Mouse (Mus musculus) erythroblast, embryonic 14.5 days (primary cell): Measurements from ENCODE around the gene Rims3. TPM values are rescaled to one million over a fixed set of nuclear protein-coding genes. Genes with fewer than 3 reads are reported as not detected.

Source experiments
- H3K27me3 ChIP-seq: 2 replicates; pipeline ENCODE4 v1.6.1; 2012; ENCODE audit warnings: inconsistent platforms; ENCODE audit not compliant: control insufficient read depth
- H3K36me3 ChIP-seq: 2 replicates; pipeline ENCODE4 v1.6.1; 2012; ENCODE audit warnings: mild to moderate bottlenecking, inconsistent platforms; ENCODE audit not compliant: control insufficient read depth
- H3K4me1 ChIP-seq: 2 replicates; pipeline ENCODE4 v1.6.1; 2012; ENCODE audit warnings: inconsistent platforms; ENCODE audit not compliant: control insufficient read depth
- H3K4me3 ChIP-seq: replicated peaks from 2 replicates; pipeline ENCODE3; 2012; ENCODE audit warnings: moderate library complexity, mild to moderate bottlenecking, inconsistent platforms
- H3K9me3 ChIP-seq: 2 replicates; pipeline ENCODE4 v1.6.1; 2012; ENCODE audit warnings: low read length, inconsistent platforms, mixed read lengths; ENCODE audit not compliant: control insufficient read depth
- GATA1 ChIP-seq: IDR thresholded peaks from 2 replicates; pipeline ENCODE4 v1.6.1; 2012; ENCODE audit warnings: low read length, inconsistent platforms, mixed read lengths
- TAL1 ChIP-seq: IDR thresholded peaks from 3 replicates; pipeline ENCODE4 v1.6.1; 2012; ENCODE audit warnings: low read length, inconsistent platforms, mixed read lengths
- polyA plus RNA-seq: library from polyadenylated mRNA; stranded (reverse); fragments of >175 nt; gene quantifications from 2 replicates; pipeline ENCODE4 v1.2.3, GENCODE M21; 2012

Rims3 gene
- polyA plus RNA-seq, 1 experiment = 0.04 TPM

- Histone ChIP-seq H3K4me1 (no peaks in the 10 kb centered on the region), H3K27me3 (peaks cover 5% of the 10 kb centered on the region; the same call in 1 of the 2 replicates), H3K4me3 (no peak overlapping the region), H3K9me3 (no peaks in the 10 kb centered on the region), H3K36me3 (no peaks in the 10 kb centered on the region)
- no peak for TF ChIP-seq GATA1
Measured at GRCm38 (mm10) chr4:120870262-120870748, 15.7 kb downstream of the Rims3 start.

GRCm38 (mm10) chr4:120875961-120876360 lies 21.3 kb downstream of the Rims3 start:
- Histone ChIP-seq H3K36me3 (no peaks in the 10 kb centered on the region), H3K4me1 (no peaks in the 10 kb centered on the region), H3K9me3 (no peaks in the 10 kb centered on the region), H3K27me3 (no peaks in the 10 kb centered on the region), H3K4me3 (no peak overlapping the region)
- TF ChIP-seq GATA1 (no peak), TAL1 (no peak)

GRCm38 (mm10) chr4:120878728-120879127 lies 24.1 kb downstream of the Rims3 start:
- no peaks in the 10 kb centered on the region for H3K36me3 ChIP-seq
- TF ChIP-seq TAL1 = no peak
- no peak for TF ChIP-seq GATA1
- no peaks in the 10 kb centered on the region for H3K9me3 ChIP-seq
- H3K27me3 ChIP-seq = no peaks in the 10 kb centered on the region
- H3K4me3 ChIP-seq = no peak overlapping the region
- no peaks in the 10 kb centered on the region for H3K4me1 ChIP-seq

- Histone ChIP-seq H3K9me3 (no peaks in the 10 kb centered on the region), H3K4me3 (no peak overlapping the region), H3K36me3 (no peaks in the 10 kb centered on the region), H3K27me3 (no peaks in the 10 kb centered on the region), H3K4me1 (no peaks in the 10 kb centered on the region)
- TF ChIP-seq GATA1 (no peak), TAL1 (no peak)
Measured at GRCm38 (mm10) chr4:120879386-120879785, 24.8 kb downstream of the Rims3 start.

- H3K4me3 ChIP-seq = no peak overlapping the region
- 0 out of 2 replicates have a peak, but pooled peaks cover 2% of the 10 kb centered on the region for H3K27me3 ChIP-seq
- H3K9me3 ChIP-seq = no peaks in the 10 kb centered on the region
- no peaks in the 10 kb centered on the region for H3K4me1 ChIP-seq
- no peak for TF ChIP-seq GATA1
- no peaks in the 10 kb centered on the region for H3K36me3 ChIP-seq
Measured at GRCm38 (mm10) chr4:120880731-120881432, 26.3 kb downstream of the Rims3 start.

GRCm38 (mm10) chr4:120882002-120882625 lies 27.5 kb downstream of the Rims3 start:
- Histone ChIP-seq H3K4me3 (no peak overlapping the region), H3K4me1 (no peaks in the 10 kb centered on the region), H3K36me3 (no peaks in the 10 kb centered on the region), H3K9me3 (no peaks in the 10 kb centered on the region), H3K27me3 (0 out of 2 replicates have a peak, but pooled peaks cover 4% of the 10 kb centered on the region)
- no peak for TF ChIP-seq GATA1

GRCm38 (mm10) chr4:120885208-120886120 lies 30.8 kb downstream of the Rims3 start:
- TF ChIP-seq TAL1 (no peak), GATA1 (no peak)
- H3K4me3 ChIP-seq = no peak overlapping the region
- no peaks in the 10 kb centered on the region for H3K36me3 ChIP-seq
- no peaks in the 10 kb centered on the region for H3K4me1 ChIP-seq
- H3K9me3 ChIP-seq = no peaks in the 10 kb centered on the region
- H3K27me3 ChIP-seq = 0 out of 2 replicates have a peak, but pooled peaks cover 4% of the 10 kb centered on the region

GRCm38 (mm10) chr4:120886131-120886530 lies 31.5 kb downstream of the Rims3 start:
- no peaks in the 10 kb centered on the region for H3K36me3 ChIP-seq
- no peaks in the 10 kb centered on the region for H3K4me1 ChIP-seq
- no peak overlapping the region for H3K4me3 ChIP-seq
- H3K9me3 ChIP-seq = no peaks in the 10 kb centered on the region
- 0 out of 2 replicates have a peak, but pooled peaks cover 4% of the 10 kb centered on the region for H3K27me3 ChIP-seq
- no peak for TF ChIP-seq TAL1
- TF ChIP-seq GATA1 = no peak

GRCm38 (mm10) chr4:120886811-120887210 lies 32.2 kb downstream of the Rims3 start:
- Histone ChIP-seq H3K9me3 (no peaks in the 10 kb centered on the region), H3K4me3 (no peak overlapping the region), H3K27me3 (0 out of 2 replicates have a peak, but pooled peaks cover 4% of the 10 kb centered on the region), H3K4me1 (no peaks in the 10 kb centered on the region), H3K36me3 (no peaks in the 10 kb centered on the region)
- no peak for TF ChIP-seq GATA1
- TF ChIP-seq TAL1 = no peak
